In genomic region chr19:59850696-59851095, GRCm38 (mm10) we compare ENCODE assay signal across 30 mouse cellular contexts.
DNase-seq lines count a peak whose midpoint lies in the region; ATAC-seq and TF ChIP-seq lines count a peak whose summit lies in the region.
"Had no signal": no experiment of that assay in that cellular context is flagged by ENCODE, and none has a peak within 500 bp of the region (broad histone marks: within the 10 kb centered on the region; RNA-seq: fewer than 3 reads in every experiment).

No protein-coding gene starts in this region.

- ATAC-seq in embryonic facial prominence, embryonic 12.5 days (ENCODE audit: insufficient number of reproducible peaks, insufficient read depth, low FRiP score, low TSS enrichment) = 0 out of 2 replicates have a peak, but pooled peaks have one; percentile 28
- ATAC-seq in kidney, postnatal 0 days (replicated peaks; ENCODE audit: low FRiP score, low read depth) = no peak
- no peak for ATAC-seq in kidney, embryonic 14.5 days (ENCODE audit: low FRiP score, low TSS enrichment)
- ATAC-seq in intestine, postnatal 0 days = 0 out of 2 replicates have a peak, but pooled peaks have one; percentile 41
- ATAC-seq: activated CD4-positive, CD25-positive, alpha-beta regulatory T cell, adult 4 months; CD4-positive, CD25-positive, alpha-beta regulatory T cell, adult 4 months; forebrain, embryonic 14.5 days; forebrain, embryonic 16.5 days; Patski had no signal

- H3K27me3 ChIP-seq in embryonic facial prominence, embryonic 12.5 days = no peaks in the 10 kb centered on the region
- 0 out of 2 replicates have a peak, but pooled peaks cover 4% of the 10 kb centered on the region for H3K27me3 ChIP-seq in embryonic facial prominence, embryonic 10.5 days (replicated peaks; ENCODE audit: low read depth, poor library complexity, severe bottlenecking)
- no peaks in the 10 kb centered on the region for H3K27me3 ChIP-seq in kidney, postnatal 0 days (ENCODE audit: insufficient read depth, low read length)
- no peaks in the 10 kb centered on the region for H3K27me3 ChIP-seq in kidney, embryonic 14.5 days (ENCODE audit: control insufficient read depth, insufficient read depth, low read length)
- H3K27me3 ChIP-seq in intestine, postnatal 0 days (replicated peaks; ENCODE audit: control insufficient read depth, insufficient read depth, low read length) = no peaks in the 10 kb centered on the region
- H3K27me3 ChIP-seq: CH12.LX; embryonic facial prominence, embryonic 13.5 days; embryonic facial prominence, embryonic 15.5 days; forebrain, embryonic 12.5 days; Patski had no signal

- no peaks in the 10 kb centered on the region for H3K9me3 ChIP-seq in embryonic facial prominence, embryonic 12.5 days
- H3K9me3 ChIP-seq in embryonic facial prominence, embryonic 10.5 days = no peaks in the 10 kb centered on the region
- no peaks in the 10 kb centered on the region for H3K9me3 ChIP-seq in kidney, postnatal 0 days (replicated peaks; ENCODE audit: low read length)
- no peaks in the 10 kb centered on the region for H3K9me3 ChIP-seq in kidney, embryonic 14.5 days (ENCODE audit: control insufficient read depth, low read length)
- H3K9me3 ChIP-seq in intestine, postnatal 0 days (ENCODE audit: control insufficient read depth) = no peaks in the 10 kb centered on the region
- H3K9me3 ChIP-seq: embryonic facial prominence, embryonic 13.5 days; embryonic facial prominence, embryonic 15.5 days; forebrain, embryonic 10.5 days; forebrain, embryonic 12.5 days; G1E had no signal

- no peak overlapping the region for H3K4me3 ChIP-seq in embryonic facial prominence, embryonic 12.5 days
- H3K4me3 ChIP-seq in embryonic facial prominence, embryonic 10.5 days = no peak overlapping the region
- H3K4me3 ChIP-seq in kidney, postnatal 0 days (replicated peaks; ENCODE audit: low read depth, low read length) = no peak overlapping the region
- H3K4me3 ChIP-seq in kidney, embryonic 14.5 days (ENCODE audit: low read length) = no peak overlapping the region
- H3K4me3 ChIP-seq in intestine, postnatal 0 days (ENCODE audit: low read depth, low read length) = no peak overlapping the region
- H3K4me3 ChIP-seq: embryonic facial prominence, embryonic 13.5 days; embryonic facial prominence, embryonic 15.5 days; erythroblast, embryonic 14.5 days; forebrain, embryonic 10.5 days; forebrain, embryonic 12.5 days had no signal

- 25% methylated on average over 5 of the region's 5 CpGs for WGBS in embryonic facial prominence, embryonic 12.5 days
- 44% methylated on average over 5 of the region's 5 CpGs for WGBS in embryonic facial prominence, embryonic 10.5 days
- 34% methylated on average over 5 of the region's 5 CpGs for WGBS in kidney, postnatal 0 days
- WGBS in kidney, embryonic 14.5 days = 41% methylated on average over 5 of the region's 5 CpGs
- 38% methylated on average over 5 of the region's 5 CpGs for WGBS in intestine, postnatal 0 days

- no peak overlapping the region for H3K4me2 ChIP-seq in embryonic facial prominence, embryonic 12.5 days (replicated peaks)
- H3K4me2 ChIP-seq in kidney, postnatal 0 days (ENCODE audit: low read length) = no peak overlapping the region
- H3K4me2 ChIP-seq in kidney, embryonic 14.5 days (replicated peaks; ENCODE audit: low read depth, low read length) = no peak overlapping the region
- no peak overlapping the region for H3K4me2 ChIP-seq in intestine, postnatal 0 days (replicated peaks; ENCODE audit: low read depth)
- H3K4me2 ChIP-seq: embryonic facial prominence, embryonic 13.5 days; embryonic facial prominence, embryonic 15.5 days; forebrain, embryonic 12.5 days had no signal

- TF ChIP-seq CTCF in kidney, postnatal 0 days (IDR thresholded peaks at IDR 0.05; ENCODE audit: low read depth) = no peak
- TF ChIP-seq CTCF in intestine, postnatal 0 days (IDR thresholded peaks at IDR 0.05; ENCODE audit: low read depth) = no peak

- no peaks in the 10 kb centered on the region for H3K36me3 ChIP-seq in embryonic facial prominence, embryonic 12.5 days
- no peaks in the 10 kb centered on the region for H3K36me3 ChIP-seq in embryonic facial prominence, embryonic 10.5 days (replicated peaks)
- no peaks in the 10 kb centered on the region for H3K36me3 ChIP-seq in kidney, postnatal 0 days (ENCODE audit: insufficient read depth, low read length)
- H3K36me3 ChIP-seq in kidney, embryonic 14.5 days (ENCODE audit: control insufficient read depth, insufficient read depth, low read length) = no peaks in the 10 kb centered on the region
- no peaks in the 10 kb centered on the region for H3K36me3 ChIP-seq in intestine, postnatal 0 days (ENCODE audit: control insufficient read depth, insufficient read depth)
- H3K36me3 ChIP-seq: embryonic facial prominence, embryonic 13.5 days; embryonic facial prominence, embryonic 15.5 days; forebrain, embryonic 10.5 days; forebrain, embryonic 12.5 days; G1E had no signal

- H3K4me1 ChIP-seq in embryonic facial prominence, embryonic 12.5 days = 0 out of 2 replicates have a peak, but pooled peaks cover 13% of the 10 kb centered on the region
- H3K4me1 ChIP-seq in embryonic facial prominence, embryonic 10.5 days = peaks cover 20% of the 10 kb centered on the region
- H3K4me1 ChIP-seq in kidney, postnatal 0 days (replicated peaks; ENCODE audit: insufficient read depth, low read length) = no peaks in the 10 kb centered on the region
- H3K4me1 ChIP-seq in kidney, embryonic 14.5 days (ENCODE audit: control insufficient read depth, insufficient read depth, low read length) = peaks cover 4% of the 10 kb centered on the region; the same call in 1 of the 2 replicates
- H3K4me1 ChIP-seq in intestine, postnatal 0 days (replicated peaks; ENCODE audit: control insufficient read depth, insufficient read depth, low read length) = no peaks in the 10 kb centered on the region; the same call in 1 of the 2 replicates
- H3K4me1 ChIP-seq: embryonic facial prominence, embryonic 15.5 days had no signal

- H3K9ac ChIP-seq in embryonic facial prominence, embryonic 12.5 days = no peak overlapping the region
- H3K9ac ChIP-seq in kidney, postnatal 0 days (ENCODE audit: low read depth, low read length) = no peak overlapping the region
- no peak overlapping the region for H3K9ac ChIP-seq in kidney, embryonic 14.5 days (ENCODE audit: low read depth, low read length)
- no peak overlapping the region for H3K9ac ChIP-seq in intestine, postnatal 0 days (ENCODE audit: low read depth, low read length)
- H3K9ac ChIP-seq: embryonic facial prominence, embryonic 13.5 days; embryonic facial prominence, embryonic 15.5 days; forebrain, embryonic 12.5 days had no signal

- H3K27ac ChIP-seq in embryonic facial prominence, embryonic 12.5 days = no peak overlapping the region
- no peak overlapping the region for H3K27ac ChIP-seq in embryonic facial prominence, embryonic 10.5 days (replicated peaks)
- no peak overlapping the region for H3K27ac ChIP-seq in kidney, postnatal 0 days
- no peak overlapping the region for H3K27ac ChIP-seq in kidney, embryonic 14.5 days (ENCODE audit: low read depth, low read length)
- H3K27ac ChIP-seq in intestine, postnatal 0 days (ENCODE audit: low read depth, low read length) = no peak overlapping the region
- H3K27ac ChIP-seq: embryonic facial prominence, embryonic 13.5 days; embryonic facial prominence, embryonic 15.5 days; forebrain, embryonic 10.5 days; forebrain, embryonic 12.5 days had no signal

- DNase-seq in embryonic facial prominence, embryonic 10.5 days (ENCODE audit: low spot score) = no peak
- peak; percentile 1 for DNase-seq in kidney, postnatal 0 days (ENCODE audit: low spot score)
- peak; percentile 10 for DNase-seq in lung, postnatal 25 days (ENCODE audit: low spot score)
- no peak for DNase-seq in lung, postnatal 36 days
- DNase-seq in cerebellum, postnatal 4 days (ENCODE audit: low spot score in 2 of 2) = no peak
- DNase-seq: adrenal gland, adult 8-10 months; adrenal gland, postnatal 14 days; adrenal gland, postnatal 36 days; B cell, adult 2 months; cerebellum, adult 11-12 months; cerebellum, adult 2 months; cerebellum, adult 9-10 months; cerebellum, postnatal 10 days; cerebellum, postnatal 25 days; embryo, embryonic 11 days had no signal

Comparison
In these comparisons a context has a peak if more than half of its experiments do, and no peak if none do; other contexts are left out.
1. DNase-seq: peak in kidney, postnatal 0 days (single experiment) and lung, postnatal 25 days (single experiment); none in embryonic facial prominence, embryonic 10.5 days (single experiment), lung, postnatal 36 days (single experiment) and cerebellum, postnatal 4 days (0 of 2).
2. ATAC-seq: peak in embryonic facial prominence, embryonic 12.5 days (single experiment) and intestine, postnatal 0 days (single experiment); none in kidney, postnatal 0 days (single experiment) and kidney, embryonic 14.5 days (single experiment).